Mouse (Mus musculus): Measurements from ENCODE around the gene Mdh2. TPM values are rescaled to one million over a fixed set of nuclear protein-coding genes. Genes with fewer than 3 reads are reported as not detected.

Mdh2 gene
- polyA plus RNA-seq, 1 experiment from 2014 or later, result 469 TPM

DNA sequence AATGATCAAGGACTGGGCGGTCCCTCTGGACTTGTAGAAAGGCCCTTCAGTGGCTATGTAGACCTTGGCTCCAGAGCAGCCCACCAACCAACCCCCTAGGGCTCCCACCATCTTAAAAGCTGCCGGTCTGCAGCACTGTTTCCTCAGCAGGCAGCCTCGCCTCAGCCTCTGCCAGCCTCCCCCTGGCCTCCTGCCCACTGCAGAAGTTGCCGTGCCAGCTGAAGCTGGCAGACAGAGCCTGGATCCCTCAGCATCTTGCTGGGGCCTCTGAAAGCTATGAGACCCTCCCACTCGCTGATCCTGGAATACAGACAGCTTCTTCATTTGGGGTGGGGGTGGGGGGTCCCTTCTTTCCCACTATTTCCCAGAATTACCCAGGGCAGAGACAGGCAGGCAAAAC is 34.7 kb downstream of the Mdh2 start:
- no peaks in the 10 kb centered on the region for H3K36me3 ChIP-seq (ENCODE audit: control insufficient read depth, insufficient read depth, low read length)
- no peak overlapping the region for H3K4me2 ChIP-seq (replicated peaks; ENCODE audit: low read depth)
- WGBS, result 54% methylated on average over 5 of the region's 5 CpGs
- DNase-seq (ENCODE audit: low spot score) (no peak), ATAC-seq (ENCODE audit: low FRiP score, low TSS enrichment) (no peak)
- H3K27ac ChIP-seq (replicated peaks), result no peak overlapping the region
- H3K4me3 ChIP-seq (ENCODE audit: low read depth, low read length), result no peak overlapping the region
- TF ChIP-seq EP300 (optimal IDR thresholded peaks at IDR 0.05) (no peak), CTCF (IDR thresholded peaks at IDR 0.05; ENCODE audit: low read depth) (no peak)
- no peaks in the 10 kb centered on the region for H3K9me3 ChIP-seq (ENCODE audit: control insufficient read depth, low read length)
- H3K4me1 ChIP-seq (replicated peaks; ENCODE audit: control insufficient read depth, insufficient read depth), result no peaks in the 10 kb centered on the region
- no peaks in the 10 kb centered on the region for H3K27me3 ChIP-seq (ENCODE audit: control insufficient read depth, insufficient read depth, low read length)
- no peak overlapping the region for H3K9ac ChIP-seq (ENCODE audit: low read length)

GRCm38 (mm10) chr5:135818491-135818890 is 40.2 kb downstream of the Mdh2 start:
- H3K9me3 ChIP-seq (ENCODE audit: control insufficient read depth, low read length), result no peaks in the 10 kb centered on the region
- H3K4me3 ChIP-seq (ENCODE audit: low read depth, low read length), result no peak overlapping the region
- no peak overlapping the region for H3K27ac ChIP-seq (replicated peaks)
- no peak for TF ChIP-seq CTCF (IDR thresholded peaks at IDR 0.05; ENCODE audit: low read depth)
- TF ChIP-seq EP300 (optimal IDR thresholded peaks at IDR 0.05), result no peak
- no peaks in the 10 kb centered on the region for H3K36me3 ChIP-seq (ENCODE audit: control insufficient read depth, insufficient read depth, low read length)
- H3K4me2 ChIP-seq (replicated peaks; ENCODE audit: low read depth), result no peak overlapping the region
- H3K4me1 ChIP-seq (replicated peaks; ENCODE audit: control insufficient read depth, insufficient read depth), result no peaks in the 10 kb centered on the region
- ATAC-seq (ENCODE audit: low FRiP score, low TSS enrichment) (no peak), DNase-seq (ENCODE audit: low spot score) (no peak)
- H3K27me3 ChIP-seq (ENCODE audit: control insufficient read depth, insufficient read depth, low read length), result no peaks in the 10 kb centered on the region
- 39% methylated on average over 7 of the region's 7 CpGs for WGBS
- no peak overlapping the region for H3K9ac ChIP-seq (ENCODE audit: low read length)

DNA sequence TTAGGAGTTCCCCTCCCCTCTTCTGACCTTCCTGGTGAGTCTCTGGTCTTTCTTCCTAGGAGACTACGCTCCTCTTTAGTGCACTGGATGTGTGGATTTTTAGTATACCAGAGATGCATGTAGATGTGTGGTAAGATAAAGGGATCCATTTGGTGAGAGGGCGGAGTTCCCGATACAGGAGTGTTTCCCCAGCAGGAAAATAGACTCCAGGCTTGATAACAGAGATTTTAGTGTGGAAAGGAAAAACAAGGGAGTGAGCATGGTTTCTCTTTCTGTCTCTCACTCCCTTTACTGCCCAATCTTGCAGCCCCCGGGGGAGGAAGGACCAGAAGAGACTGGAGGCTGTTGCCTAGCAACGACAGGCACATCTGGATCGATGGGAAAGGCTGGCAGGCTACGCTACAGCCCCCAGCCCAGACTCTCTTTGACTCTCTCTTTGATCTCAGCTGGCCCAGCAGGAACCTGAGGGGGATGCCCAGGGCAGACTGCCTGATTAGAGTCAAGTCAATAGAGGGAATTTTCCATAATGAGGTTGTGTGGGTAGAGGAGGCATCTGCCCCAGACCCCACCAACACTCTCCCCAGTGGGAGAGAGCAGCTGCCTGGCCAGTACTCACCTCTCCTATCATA is 44.1 kb downstream of the Mdh2 start:
- Histone ChIP-seq H3K9ac (ENCODE audit: low read length) (no peak overlapping the region), H3K36me3 (ENCODE audit: control insufficient read depth, insufficient read depth, low read length) (no peaks in the 10 kb centered on the region), H3K4me3 (ENCODE audit: low read depth, low read length) (no peak overlapping the region), H3K27me3 (ENCODE audit: control insufficient read depth, insufficient read depth, low read length) (no peaks in the 10 kb centered on the region), H3K4me1 (replicated peaks; ENCODE audit: control insufficient read depth, insufficient read depth) (no peaks in the 10 kb centered on the region), H3K4me2 (replicated peaks; ENCODE audit: low read depth) (no peak overlapping the region), H3K9me3 (ENCODE audit: control insufficient read depth, low read length) (no peaks in the 10 kb centered on the region), H3K27ac (replicated peaks) (no peak overlapping the region)
- DNase-seq (ENCODE audit: low spot score) (no peak), ATAC-seq (ENCODE audit: low FRiP score, low TSS enrichment) (no peak)
- TF ChIP-seq EP300 (optimal IDR thresholded peaks at IDR 0.05) (no peak), CTCF (IDR thresholded peaks at IDR 0.05; ENCODE audit: low read depth) (no peak)
- WGBS, result 29% methylated on average over 7 of the region's 7 CpGs

DNA sequence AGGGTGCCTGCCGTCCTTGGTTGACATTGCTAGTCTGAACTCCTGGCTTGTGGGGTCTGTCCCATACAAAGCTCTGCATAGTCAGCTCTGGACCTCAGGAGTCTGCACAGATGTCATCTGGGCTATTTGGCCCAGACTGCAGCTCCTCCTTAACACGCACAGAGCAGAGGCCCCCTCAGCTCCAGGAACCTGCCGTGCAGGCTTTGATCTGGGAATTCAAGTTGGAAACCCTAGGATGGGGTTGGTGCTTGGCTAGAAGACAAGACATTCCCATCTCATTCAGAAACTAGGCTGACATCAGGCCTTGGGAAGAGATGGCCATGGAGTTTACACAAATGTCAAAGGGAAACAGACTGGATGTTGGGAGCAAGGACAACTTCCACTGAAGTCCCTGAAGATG is 46.2 kb downstream of the Mdh2 start:
- H3K4me1 ChIP-seq (replicated peaks; ENCODE audit: control insufficient read depth, insufficient read depth), result no peaks in the 10 kb centered on the region
- WGBS, result 51% methylated on average over 3 of the region's 3 CpGs
- H3K27me3 ChIP-seq (ENCODE audit: control insufficient read depth, insufficient read depth, low read length), result no peaks in the 10 kb centered on the region
- ATAC-seq (ENCODE audit: low FRiP score, low TSS enrichment), result no peak
- no peaks in the 10 kb centered on the region for H3K36me3 ChIP-seq (ENCODE audit: control insufficient read depth, insufficient read depth, low read length)
- no peaks in the 10 kb centered on the region for H3K9me3 ChIP-seq (ENCODE audit: control insufficient read depth, low read length)
- H3K9ac ChIP-seq (ENCODE audit: low read length), result no peak overlapping the region
- no peak overlapping the region for H3K4me3 ChIP-seq (ENCODE audit: low read depth, low read length)
- H3K4me2 ChIP-seq (replicated peaks; ENCODE audit: low read depth), result no peak overlapping the region
- no peak overlapping the region for H3K27ac ChIP-seq (replicated peaks)
- DNase-seq (ENCODE audit: low spot score), result no peak
- TF ChIP-seq CTCF (IDR thresholded peaks at IDR 0.05; ENCODE audit: low read depth), result no peak
- no peak for TF ChIP-seq EP300 (optimal IDR thresholded peaks at IDR 0.05)

GRCm38 (mm10) chr5:135826225-135826624 is 47.9 kb downstream of the Mdh2 start:
- DNase-seq (ENCODE audit: low spot score) (no peak), ATAC-seq (ENCODE audit: low FRiP score, low TSS enrichment) (no peak)
- no peaks in the 10 kb centered on the region for H3K36me3 ChIP-seq (ENCODE audit: control insufficient read depth, insufficient read depth, low read length)
- H3K4me3 ChIP-seq (ENCODE audit: low read depth, low read length), result no peak overlapping the region
- H3K4me2 ChIP-seq (replicated peaks; ENCODE audit: low read depth), result no peak overlapping the region
- no peaks in the 10 kb centered on the region for H3K27me3 ChIP-seq (ENCODE audit: control insufficient read depth, insufficient read depth, low read length)
- TF ChIP-seq CTCF (IDR thresholded peaks at IDR 0.05; ENCODE audit: low read depth) (no peak), EP300 (optimal IDR thresholded peaks at IDR 0.05) (no peak)
- no peak overlapping the region for H3K9ac ChIP-seq (ENCODE audit: low read length)
- no peaks in the 10 kb centered on the region for H3K4me1 ChIP-seq (replicated peaks; ENCODE audit: control insufficient read depth, insufficient read depth)
- 48% methylated on average over 6 of the region's 6 CpGs for WGBS
- H3K9me3 ChIP-seq (ENCODE audit: control insufficient read depth, low read length), result no peaks in the 10 kb centered on the region
- no peak overlapping the region for H3K27ac ChIP-seq (replicated peaks)

GRCm38 (mm10) chr5:135829381-135829780 is 51.1 kb downstream of the Mdh2 start:
- ATAC-seq (ENCODE audit: low FRiP score, low TSS enrichment) (no peak), DNase-seq (ENCODE audit: low spot score) (no peak)
- H3K27ac ChIP-seq (replicated peaks), result no peak overlapping the region
- no peaks in the 10 kb centered on the region for H3K4me1 ChIP-seq (replicated peaks; ENCODE audit: control insufficient read depth, insufficient read depth)
- no peak overlapping the region for H3K4me3 ChIP-seq (ENCODE audit: low read depth, low read length)
- H3K27me3 ChIP-seq (ENCODE audit: control insufficient read depth, insufficient read depth, low read length), result no peaks in the 10 kb centered on the region
- TF ChIP-seq CTCF (IDR thresholded peaks at IDR 0.05; ENCODE audit: low read depth), result no peak
- no peak for TF ChIP-seq EP300 (optimal IDR thresholded peaks at IDR 0.05)
- no peaks in the 10 kb centered on the region for H3K9me3 ChIP-seq (ENCODE audit: control insufficient read depth, low read length)
- WGBS, result 79% methylated on average over 8 of the region's 8 CpGs
- H3K9ac ChIP-seq (ENCODE audit: low read length), result no peak overlapping the region
- no peaks in the 10 kb centered on the region for H3K36me3 ChIP-seq (ENCODE audit: control insufficient read depth, insufficient read depth, low read length)
- no peak overlapping the region for H3K4me2 ChIP-seq (replicated peaks; ENCODE audit: low read depth)

All from stomach, postnatal 0 days (tissue).